Mouse (Mus musculus): ENCODE data around the gene Uhrf1. TPM values are rescaled to one million over a fixed set of nuclear protein-coding genes. Genes with fewer than 3 reads are reported as not detected.

Gene Uhrf1
- total RNA-seq, 2 experiments from 2014 or later: 28.5 to 34.8 TPM

DNA sequence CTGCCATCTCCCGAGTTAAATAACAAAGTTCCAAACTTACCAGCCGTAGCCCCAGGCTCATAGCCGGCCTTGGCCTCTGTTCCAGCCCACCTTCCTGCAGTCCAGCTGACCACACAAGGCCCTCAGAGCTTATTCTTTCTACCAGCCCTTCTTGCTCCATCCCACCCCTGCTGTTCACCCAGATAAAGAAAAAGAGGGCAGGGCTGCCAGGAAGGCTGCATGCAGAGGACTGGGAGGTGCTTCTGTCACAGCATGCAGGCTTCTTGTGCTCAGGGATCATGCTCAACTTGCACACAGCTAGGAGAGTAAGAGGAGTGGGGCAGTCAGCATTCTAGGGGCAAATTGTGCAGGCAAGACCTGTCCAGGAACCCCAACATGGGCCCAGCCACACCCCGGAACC lies 45.0 kb downstream of the Uhrf1 start:
- no peak for DNase-seq

DNA sequence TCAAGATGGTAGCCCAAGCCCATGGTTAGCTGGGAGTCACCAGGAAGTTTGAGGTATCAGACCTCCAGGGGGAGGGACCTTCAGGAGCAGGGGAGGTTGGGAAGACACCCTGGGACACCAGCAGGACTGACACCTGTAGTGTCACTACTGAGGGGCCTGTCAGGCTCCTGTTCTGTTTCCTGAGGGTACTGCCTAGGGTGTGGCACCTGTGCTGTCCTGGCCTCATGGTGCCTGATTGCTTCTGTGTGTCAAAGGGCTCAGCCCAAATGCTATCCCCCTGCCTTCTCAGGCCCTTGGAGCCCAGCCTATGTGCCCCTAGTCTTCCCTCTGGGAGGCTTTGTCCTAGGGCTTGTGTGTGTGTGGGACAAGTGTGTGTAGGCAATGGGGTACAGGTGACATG lies 45.5 kb downstream of the Uhrf1 start:
- no peak for DNase-seq

GRCm38 (mm10) chr17:56350694-56351093 lies 47.6 kb downstream of the Uhrf1 start:
- DNase-seq: peak; percentile 91

DNA sequence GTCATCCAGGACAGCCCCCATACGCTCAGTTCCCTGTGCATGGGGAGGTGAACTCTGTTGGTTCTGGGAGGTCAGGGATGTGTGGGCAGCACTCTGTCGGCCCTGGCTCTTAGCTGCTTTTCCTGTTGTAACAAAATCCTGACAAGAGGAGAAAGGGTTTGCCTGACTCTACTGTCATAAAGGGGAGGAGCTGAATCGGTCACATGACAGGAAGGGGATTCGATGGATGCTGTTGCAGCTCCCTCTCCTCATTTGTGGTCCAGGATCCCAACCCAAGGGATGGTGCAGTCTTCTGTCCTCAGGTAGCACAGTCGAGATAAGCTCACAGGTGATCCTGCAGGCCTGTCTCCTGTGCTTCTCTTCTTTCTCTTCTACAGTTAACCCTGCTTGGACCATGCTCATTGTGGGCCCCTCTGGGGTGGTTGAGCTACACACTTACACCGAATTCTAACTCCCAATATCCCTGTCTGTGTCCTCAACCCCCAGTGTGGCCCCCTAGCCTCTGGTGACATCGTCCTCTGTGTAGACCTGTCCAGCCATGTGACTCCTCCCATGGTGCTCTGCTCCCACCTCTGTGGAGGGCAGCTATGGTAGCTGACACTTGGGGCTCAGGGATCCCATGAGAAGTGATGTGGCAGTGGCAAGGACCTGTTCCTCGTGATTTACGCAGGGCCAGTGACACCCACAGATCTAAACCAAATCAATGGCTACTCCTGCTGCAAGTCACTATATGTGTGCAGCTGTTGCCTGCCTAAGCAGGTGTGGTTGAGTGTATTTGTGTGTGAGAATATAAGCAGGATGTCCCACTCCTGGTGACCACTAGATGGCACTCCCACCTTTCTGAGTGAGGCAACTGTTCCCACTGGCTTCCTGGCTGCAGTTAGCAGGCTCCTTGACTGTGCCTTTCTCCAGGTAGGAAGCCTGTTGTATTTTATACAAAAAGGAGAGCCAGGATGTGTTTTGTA lies 54.1 kb downstream of the Uhrf1 start:
- peak; percentile 78 for DNase-seq

DNA sequence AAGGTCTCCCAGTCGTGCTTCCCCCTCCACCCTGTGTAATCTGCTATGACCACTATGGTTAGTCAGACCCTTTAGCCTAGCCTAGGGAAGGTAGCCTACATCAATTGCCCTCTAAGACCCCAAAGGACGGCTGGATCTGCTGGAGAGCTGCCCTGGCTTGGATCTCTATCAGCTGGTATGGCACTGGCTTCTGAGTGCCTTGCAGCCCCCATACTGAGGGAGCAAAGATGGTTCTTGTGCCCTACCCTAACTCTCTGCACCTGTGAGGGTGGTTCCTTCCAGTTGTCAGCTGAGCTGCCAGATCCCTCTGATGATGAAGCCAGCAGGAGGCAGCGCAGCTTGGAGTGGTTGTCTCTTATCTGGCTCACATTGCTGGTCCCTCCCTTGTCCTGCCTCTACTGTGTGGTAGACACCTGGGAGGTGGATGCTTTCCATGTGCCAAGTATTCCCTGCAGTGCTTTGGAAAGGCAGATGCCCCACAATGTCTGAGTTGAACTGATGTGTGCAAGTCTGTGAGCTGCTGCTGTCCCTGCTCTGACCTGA lies 56.1 kb downstream of the Uhrf1 start:
- DNase-seq: no peak

DNA sequence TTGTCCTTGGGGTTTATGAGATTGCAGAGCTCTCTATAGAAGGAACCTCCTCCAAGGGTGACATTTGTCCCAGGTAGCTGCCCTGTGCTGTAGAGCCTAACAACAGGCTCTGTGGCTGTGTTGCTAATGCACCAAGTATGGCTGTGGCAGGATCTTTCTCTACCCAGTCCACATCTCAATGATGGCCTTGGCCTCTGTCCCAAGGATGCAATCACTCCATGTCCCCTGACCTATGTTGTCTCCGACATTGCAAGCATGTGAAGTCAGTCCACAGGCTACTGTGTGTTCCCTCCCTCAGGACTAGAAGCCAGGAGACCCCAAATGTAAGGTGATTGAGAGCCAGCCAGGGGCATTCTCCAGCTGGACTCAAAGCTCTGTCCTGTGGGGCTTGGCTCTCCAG lies 56.7 kb downstream of the Uhrf1 start:
- peak; percentile 41 for DNase-seq

- peak; percentile 36 for DNase-seq
These were observed 57.3 kb downstream of the Uhrf1 start for GRCm38 (mm10) chr17:56360451-56360850.

- DNase-seq: no peak
These were observed 58.4 kb downstream of the Uhrf1 start for GRCm38 (mm10) chr17:56361542-56361941.

GRCm38 (mm10) chr17:56365791-56366673 lies 62.9 kb downstream of the Uhrf1 start:
- no peak for DNase-seq

- DNase-seq: no peak
These were observed 65.2 kb downstream of the Uhrf1 start for GRCm38 (mm10) chr17:56368291-56368790.

DNA sequence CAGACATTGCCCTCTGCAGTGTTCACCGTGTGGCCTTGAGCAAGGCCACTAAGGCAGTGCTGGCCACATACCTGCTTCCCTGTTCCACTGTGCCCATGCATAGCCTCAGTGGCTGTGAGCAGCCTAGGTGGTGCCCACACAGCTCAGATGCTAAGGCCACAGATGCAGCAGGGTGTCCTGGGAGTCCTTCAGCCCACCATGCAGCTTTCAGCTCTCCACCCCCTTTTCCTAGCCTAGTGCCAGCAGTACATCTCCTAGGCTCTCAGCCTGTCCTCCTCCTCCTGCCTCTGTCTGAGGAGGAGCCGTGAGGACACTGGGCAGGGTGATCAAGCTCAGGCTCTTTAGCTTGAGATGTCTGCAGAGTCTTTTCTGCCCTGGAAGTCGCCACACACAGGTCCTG lies 67.0 kb downstream of the Uhrf1 start:
- no peak for DNase-seq

GRCm38 (mm10) chr17:56371029-56371660 lies 68.0 kb downstream of the Uhrf1 start:
- no peak for DNase-seq

- DNase-seq: no peak
These were observed 69.0 kb downstream of the Uhrf1 start for GRCm38 (mm10) chr17:56372109-56372508.

Other genes with a start within 250 kb of the Uhrf1 start
- 10 to 100 TPM; 77.5 to 78.9 TPM for gene Ubxn6, start 228.3 kb upstream of the Uhrf1 start, total RNA-seq (2021)
- 10 to 100 TPM; 45.3 to 54.0 TPM for gene Hdgfl2, start 223.7 kb upstream of the Uhrf1 start, total RNA-seq (2021)
- 10 to 100 TPM; 75.7 to 89.2 TPM for gene Plin4, start 193.5 kb upstream of the Uhrf1 start, total RNA-seq (2021)
- 100 to 1,000 TPM; 102 to 111 TPM for gene Plin5, start 185.7 kb upstream of the Uhrf1 start, total RNA-seq (2021)
- 10 to 100 TPM; 41.0 to 55.6 TPM for gene Lrg1, start 181.3 kb upstream of the Uhrf1 start, total RNA-seq (2021)
- gene Sema6b, start 163.0 kb upstream of the Uhrf1 start, total RNA-seq (2021): 10 to 100 TPM; 13.3 to 14.9 TPM
- gene Tnfaip8l1, start 140.8 kb upstream of the Uhrf1 start, total RNA-seq (2021): 10 to 100 TPM in 1 of 2 experiments, 1 to 10 TPM in 1; 9.5 to 11.0 TPM
- 10 to 100 TPM; 55.6 to 61.9 TPM for gene Mydgf, start 119.4 kb upstream of the Uhrf1 start, total RNA-seq (2021)
- 10 to 100 TPM; 28.8 to 30.1 TPM for gene Dpp9, start 84.4 kb upstream of the Uhrf1 start, total RNA-seq (2021)
- 10 to 100 TPM; 27.8 to 38.0 TPM for gene Fem1a, start 46.5 kb upstream of the Uhrf1 start, total RNA-seq (2021)
- 10 to 100 TPM; 16.6 to 18.1 TPM for gene Ticam1, start 26.5 kb upstream of the Uhrf1 start, total RNA-seq (2021)
- gene Plin3, start 10.4 kb upstream of the Uhrf1 start, total RNA-seq (2021): 10 to 100 TPM; 96.0 to 97.9 TPM
- not detected for gene Arrdc5, start 3.0 kb upstream of the Uhrf1 start, total RNA-seq (2021)
- gene Kdm4b, start 22.7 kb downstream of the Uhrf1 start, total RNA-seq (2021): 10 to 100 TPM; 35.0 to 41.8 TPM
- gene Ptprs, start 173.2 kb downstream of the Uhrf1 start, total RNA-seq (2021): 100 to 1,000 TPM in 1 of 2 experiments, 10 to 100 TPM in 1; 77.1 to 106 TPM
- gene Znrf4, start 209.1 kb downstream of the Uhrf1 start, total RNA-seq (2021): not detected